Mouse (Mus musculus): Measurements from ENCODE around the gene Nme2. TPM values are rescaled to one million over a fixed set of nuclear protein-coding genes. Genes with fewer than 3 reads are reported as not detected.
"Not testable (repeated sequence)": the region's sequence is repeated elsewhere in the genome, so short reads cannot be mapped to it uniquely, and the experiment has no call there.

The Nme2 gene
- polyA plus RNA-seq, 1 experiment from 2014 or later, result 85.2 TPM

DNA sequence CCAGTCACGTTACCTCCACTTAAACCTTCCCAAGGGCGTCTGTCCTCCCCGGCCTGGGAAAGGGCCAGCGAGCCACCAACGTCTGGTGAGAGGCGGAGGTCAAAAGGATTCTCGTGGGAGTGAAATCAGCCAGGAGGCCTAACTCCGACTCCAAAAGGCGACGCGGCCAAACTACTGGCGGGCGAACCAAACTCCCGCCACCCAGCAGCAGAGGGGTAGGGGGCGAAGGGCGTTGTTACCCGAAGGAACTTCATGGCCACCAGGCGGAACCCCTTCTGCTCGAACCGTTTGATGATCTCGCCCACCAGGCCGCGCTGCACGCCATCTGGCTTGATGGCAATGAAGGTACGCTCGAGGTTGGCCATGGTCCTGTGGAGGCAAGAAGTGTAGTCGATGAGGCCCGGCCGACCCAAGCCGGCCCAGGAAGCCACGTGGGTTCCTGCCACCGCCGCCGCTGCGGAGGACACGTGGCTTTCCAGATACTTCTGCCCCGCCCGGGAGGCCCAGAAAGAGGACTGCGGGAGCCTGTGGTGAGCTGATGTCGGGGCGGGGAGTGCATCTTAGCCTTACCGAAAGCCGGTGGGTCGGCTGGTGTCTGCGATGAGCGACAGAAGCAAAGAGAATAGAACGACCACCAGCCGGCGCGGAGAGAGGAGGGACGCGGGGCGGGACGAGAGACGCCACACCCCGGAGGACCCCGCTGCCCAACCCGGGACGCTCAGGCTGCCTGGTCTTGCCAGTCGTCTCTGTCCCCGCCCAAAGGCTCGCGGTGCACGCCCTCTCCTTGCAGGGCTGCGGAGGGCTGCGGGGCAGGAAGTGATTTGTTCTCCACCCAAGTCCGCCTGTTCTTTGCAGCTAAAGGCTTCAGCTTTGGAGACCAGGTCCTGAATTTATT lies 556 bp downstream of the Nme2 start:
- H3K4me2 ChIP-seq (ENCODE audit: low read depth, low read length), result peak overlapping the region; percentile 93
- H3K4me1 ChIP-seq (ENCODE audit: control insufficient read depth, insufficient read depth, low read length), result peaks cover 8% of the 10 kb centered on the region; the same call in 1 of the 2 replicates
- peak overlapping the region; percentile 76 for H3K27ac ChIP-seq (ENCODE audit: low read depth, low read length)
- H3K9me3 ChIP-seq (ENCODE audit: control insufficient read depth, low read length), result no peaks in the 10 kb centered on the region
- peak; percentile 96 for ATAC-seq (ENCODE audit: low read depth)
- under 1% methylated on average over 61 of the region's 67 CpGs for WGBS
- H3K36me3 ChIP-seq (ENCODE audit: control insufficient read depth, insufficient read depth, low read length), result peaks cover 28% of the 10 kb centered on the region
- peak overlapping the region; percentile 51 for H3K4me3 ChIP-seq (ENCODE audit: low read depth, low read length)
- H3K27me3 ChIP-seq (ENCODE audit: control insufficient read depth, insufficient read depth, low read length), result no peaks in the 10 kb centered on the region
- peak overlapping the region; percentile 56 for H3K9ac ChIP-seq (replicated peaks; ENCODE audit: low read depth, low read length)

DNA sequence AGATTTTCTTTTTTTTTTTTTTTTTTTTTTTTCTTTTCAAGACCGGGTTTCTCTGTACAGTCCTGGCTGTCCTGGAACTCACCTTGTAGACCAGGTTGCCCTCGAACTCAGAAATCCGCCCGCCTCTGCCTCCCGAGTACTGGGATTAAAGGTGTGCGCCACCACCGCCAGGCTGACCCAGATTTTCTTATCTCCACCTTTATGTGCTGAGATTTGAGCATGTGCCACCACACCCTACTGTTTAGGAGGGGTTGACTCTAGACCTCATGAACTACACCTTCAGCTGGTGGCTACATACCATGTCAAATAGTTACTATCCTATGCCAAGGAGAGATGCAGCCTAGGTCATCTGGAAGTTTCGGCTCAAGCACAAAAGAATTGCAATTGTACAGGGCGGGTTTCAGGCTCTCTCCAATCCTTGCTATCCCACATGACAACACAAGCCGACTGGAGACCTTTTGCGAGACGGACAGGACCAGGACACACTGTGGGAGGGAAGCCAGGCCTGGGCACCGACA lies 1.3 kb downstream of the Nme2 start:
- H3K9me3 ChIP-seq (ENCODE audit: control insufficient read depth, low read length), result no peaks in the 10 kb centered on the region
- WGBS, result 44% methylated on average over 13 of the region's 13 CpGs
- H3K27me3 ChIP-seq (ENCODE audit: control insufficient read depth, insufficient read depth, low read length), result no peaks in the 10 kb centered on the region
- peak; percentile 22; the same call in 1 of the 2 replicates for ATAC-seq (ENCODE audit: low read depth)
- peaks cover 8% of the 10 kb centered on the region; the same call in 1 of the 2 replicates for H3K4me1 ChIP-seq (ENCODE audit: control insufficient read depth, insufficient read depth, low read length)
- peaks cover 23% of the 10 kb centered on the region for H3K36me3 ChIP-seq (ENCODE audit: control insufficient read depth, insufficient read depth, low read length)
- H3K9ac ChIP-seq (replicated peaks; ENCODE audit: low read depth, low read length), result peak overlapping the region; percentile 56
- peak overlapping the region; percentile 51 for H3K4me3 ChIP-seq (ENCODE audit: low read depth, low read length)
- peak overlapping the region; percentile 76; the same call in 1 of the 2 replicates for H3K27ac ChIP-seq (ENCODE audit: low read depth, low read length)
- H3K4me2 ChIP-seq (ENCODE audit: low read depth, low read length), result peak overlapping the region; percentile 93

DNA sequence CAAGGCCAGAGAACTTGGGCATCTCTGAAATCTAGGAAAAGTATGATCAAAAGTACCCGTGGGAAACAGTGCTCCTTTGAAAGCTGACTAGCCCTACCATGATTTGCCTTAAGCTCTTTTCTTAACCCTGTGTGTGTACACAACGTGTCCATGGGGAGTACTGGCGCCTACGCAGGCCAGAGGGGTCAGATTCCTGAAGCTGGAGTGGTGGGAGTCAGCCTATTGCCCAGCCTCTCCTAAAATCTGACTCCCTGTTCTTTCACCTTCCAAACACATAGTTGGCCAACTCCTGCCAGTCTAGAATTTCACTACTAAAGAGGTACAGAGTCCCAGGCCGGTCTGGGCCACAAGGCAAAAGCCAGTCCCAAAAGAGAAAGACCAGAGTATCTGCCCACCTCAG lies 3.7 kb downstream of the Nme2 start:
- ATAC-seq (ENCODE audit: low read depth), result no peak
- H3K27me3 ChIP-seq (ENCODE audit: control insufficient read depth, insufficient read depth, low read length), result no peaks in the 10 kb centered on the region

GRCm38 (mm10) chr11:93950045-93950444 lies 6.0 kb downstream of the Nme2 start:
- H3K9me3 ChIP-seq (ENCODE audit: control insufficient read depth, low read length), result no peaks in the 10 kb centered on the region
- H3K4me3 ChIP-seq (ENCODE audit: low read depth, low read length), result no peak overlapping the region
- no peak overlapping the region for H3K9ac ChIP-seq (replicated peaks; ENCODE audit: low read depth, low read length)
- H3K36me3 ChIP-seq (ENCODE audit: control insufficient read depth, insufficient read depth, low read length), result peaks cover 5% of the 10 kb centered on the region; the same call in 1 of the 2 replicates
- WGBS, result 97% methylated on average over 1 of the region's 1 CpGs
- no peak overlapping the region for H3K4me2 ChIP-seq (ENCODE audit: low read depth, low read length)
- peaks cover 4% of the 10 kb centered on the region; the same call in 1 of the 2 replicates for H3K4me1 ChIP-seq (ENCODE audit: control insufficient read depth, insufficient read depth, low read length)
- no peak overlapping the region for H3K27ac ChIP-seq (ENCODE audit: low read depth, low read length)
- H3K27me3 ChIP-seq (ENCODE audit: control insufficient read depth, insufficient read depth, low read length), result no peaks in the 10 kb centered on the region
- ATAC-seq (ENCODE audit: low read depth), result no peak

More for the DNA sequence above, 3.7 kb downstream of the Nme2 start:
- WGBS, result 78% methylated on average over 5 of the region's 5 CpGs
- H3K27ac ChIP-seq (ENCODE audit: low read depth, low read length), result no peak overlapping the region
- no peak overlapping the region for H3K4me2 ChIP-seq (ENCODE audit: low read depth, low read length)
- no peaks in the 10 kb centered on the region for H3K9me3 ChIP-seq (ENCODE audit: control insufficient read depth, low read length)
- H3K9ac ChIP-seq (replicated peaks; ENCODE audit: low read depth, low read length), result no peak overlapping the region
- peaks cover 5% of the 10 kb centered on the region; the same call in 1 of the 2 replicates for H3K36me3 ChIP-seq (ENCODE audit: control insufficient read depth, insufficient read depth, low read length)
- peaks cover 8% of the 10 kb centered on the region; the same call in 1 of the 2 replicates for H3K4me1 ChIP-seq (ENCODE audit: control insufficient read depth, insufficient read depth, low read length)
- no peak overlapping the region for H3K4me3 ChIP-seq (ENCODE audit: low read depth, low read length)

DNA sequence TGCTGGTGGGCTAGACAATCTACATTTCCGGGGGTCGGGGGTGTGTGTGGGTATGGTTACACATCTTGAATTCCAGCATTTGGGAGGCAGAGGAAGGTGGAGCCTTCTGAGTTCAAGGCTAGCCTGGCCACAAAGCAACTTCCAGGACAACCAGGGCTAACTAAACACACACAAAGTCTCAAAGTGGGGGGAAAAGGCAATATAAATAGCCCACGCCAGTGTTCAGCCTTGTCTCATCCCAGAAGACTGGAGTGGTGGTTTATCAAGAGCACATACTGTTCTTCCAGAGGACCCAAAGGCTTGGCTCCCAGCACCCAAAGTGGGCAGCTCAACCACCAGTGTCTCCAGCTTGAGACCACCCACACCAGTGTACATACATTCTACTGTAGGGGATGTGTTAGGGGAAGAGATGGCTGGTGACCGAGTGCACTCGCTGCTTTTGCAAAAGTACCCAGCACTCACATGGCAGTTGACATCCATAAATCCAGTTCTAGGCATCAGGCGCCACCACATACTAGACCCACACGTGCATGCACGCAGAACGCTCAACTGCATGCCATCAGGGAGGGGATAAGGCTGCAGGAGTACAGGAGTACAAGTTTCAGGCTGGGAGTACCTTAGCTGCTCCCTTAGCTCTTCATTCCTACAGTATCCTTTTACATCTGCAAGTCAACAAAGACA lies 7.0 kb downstream of the Nme2 start:
- peaks cover 5% of the 10 kb centered on the region; the same call in 1 of the 2 replicates for H3K36me3 ChIP-seq (ENCODE audit: control insufficient read depth, insufficient read depth, low read length)
- H3K4me3 ChIP-seq (ENCODE audit: low read depth, low read length), result no peak overlapping the region
- H3K4me1 ChIP-seq (ENCODE audit: control insufficient read depth, insufficient read depth, low read length), result no peaks in the 10 kb centered on the region
- no peak overlapping the region for H3K4me2 ChIP-seq (ENCODE audit: low read depth, low read length)
- 94% methylated on average over 9 of the region's 9 CpGs for WGBS
- H3K27ac ChIP-seq (ENCODE audit: low read depth, low read length), result no peak overlapping the region
- H3K27me3 ChIP-seq (ENCODE audit: control insufficient read depth, insufficient read depth, low read length), result no peaks in the 10 kb centered on the region
- no peaks in the 10 kb centered on the region for H3K9me3 ChIP-seq (ENCODE audit: control insufficient read depth, low read length)
- ATAC-seq (ENCODE audit: low read depth), result no peak
- H3K9ac ChIP-seq (replicated peaks; ENCODE audit: low read depth, low read length), result no peak overlapping the region

DNA sequence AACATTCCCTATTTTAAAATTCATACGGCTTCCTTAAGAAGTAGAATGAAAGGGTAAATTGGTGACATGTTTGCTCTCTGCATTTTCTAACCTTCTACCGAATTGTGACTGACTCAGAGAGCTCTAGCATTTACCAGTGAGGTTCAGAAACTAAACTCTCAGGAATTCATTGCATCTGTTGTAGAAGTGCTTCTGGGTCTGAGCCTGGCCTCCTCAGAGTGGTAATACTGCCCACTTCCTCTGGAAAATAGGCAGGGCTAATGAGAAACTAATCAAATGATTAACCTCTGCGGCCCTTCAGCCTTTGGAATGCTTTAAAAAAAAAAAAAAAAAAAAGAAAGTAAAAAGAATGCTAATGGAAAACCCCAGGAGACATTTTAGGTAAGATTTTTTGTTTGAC lies 11.1 kb downstream of the Nme2 start:
- WGBS, result 71% methylated on average over 3 of the region's 3 CpGs
- H3K9ac ChIP-seq (replicated peaks; ENCODE audit: low read depth, low read length), result no peak overlapping the region
- no peak overlapping the region for H3K4me3 ChIP-seq (ENCODE audit: low read depth, low read length)
- H3K27me3 ChIP-seq (ENCODE audit: control insufficient read depth, insufficient read depth, low read length), result no peaks in the 10 kb centered on the region
- H3K9me3 ChIP-seq (ENCODE audit: control insufficient read depth, low read length), result no peaks in the 10 kb centered on the region
- no peaks in the 10 kb centered on the region for H3K4me1 ChIP-seq (ENCODE audit: control insufficient read depth, insufficient read depth, low read length)
- ATAC-seq (ENCODE audit: low read depth), result no peak
- peaks cover 3% of the 10 kb centered on the region for H3K36me3 ChIP-seq (ENCODE audit: control insufficient read depth, insufficient read depth, low read length)
- H3K4me2 ChIP-seq (ENCODE audit: low read depth, low read length), result no peak overlapping the region
- H3K27ac ChIP-seq (ENCODE audit: low read depth, low read length), result no peak overlapping the region

- no peaks in the 10 kb centered on the region for H3K9me3 ChIP-seq (ENCODE audit: control insufficient read depth, low read length)
- H3K36me3 ChIP-seq (ENCODE audit: control insufficient read depth, insufficient read depth, low read length), result peaks cover 23% of the 10 kb centered on the region
- H3K4me3 ChIP-seq (ENCODE audit: low read depth, low read length), result no peak overlapping the region
- no peak for ATAC-seq (ENCODE audit: low read depth)
- H3K9ac ChIP-seq (replicated peaks; ENCODE audit: low read depth, low read length), result no peak overlapping the region
- no peaks in the 10 kb centered on the region for H3K4me1 ChIP-seq (ENCODE audit: control insufficient read depth, insufficient read depth, low read length)
- no peak overlapping the region for H3K4me2 ChIP-seq (ENCODE audit: low read depth, low read length)
- H3K27me3 ChIP-seq (ENCODE audit: control insufficient read depth, insufficient read depth, low read length), result no peaks in the 10 kb centered on the region
- H3K27ac ChIP-seq (ENCODE audit: low read depth, low read length), result no peak overlapping the region
- 91% methylated on average over 2 of the region's 2 CpGs for WGBS
Measured at GRCm38 (mm10) chr11:93940906-93941305, 15.2 kb downstream of the Nme2 start.

- Histone ChIP-seq H3K4me3 (ENCODE audit: low read depth, low read length) (no peak overlapping the region), H3K27me3 (ENCODE audit: control insufficient read depth, insufficient read depth, low read length) (no peaks in the 10 kb centered on the region), H3K4me2 (ENCODE audit: low read depth, low read length) (no peak overlapping the region), H3K9ac (replicated peaks; ENCODE audit: low read depth, low read length) (no peak overlapping the region), H3K36me3 (ENCODE audit: control insufficient read depth, insufficient read depth, low read length) (peaks cover 40% of the 10 kb centered on the region), H3K27ac (ENCODE audit: low read depth, low read length) (no peak overlapping the region), H3K9me3 (ENCODE audit: control insufficient read depth, low read length) (no peaks in the 10 kb centered on the region), H3K4me1 (ENCODE audit: control insufficient read depth, insufficient read depth, low read length) (no peaks in the 10 kb centered on the region)
- no peak for ATAC-seq (ENCODE audit: low read depth)
Measured at GRCm38 (mm10) chr11:93929106-93929505, 27.0 kb downstream of the Nme2 start.

DNA sequence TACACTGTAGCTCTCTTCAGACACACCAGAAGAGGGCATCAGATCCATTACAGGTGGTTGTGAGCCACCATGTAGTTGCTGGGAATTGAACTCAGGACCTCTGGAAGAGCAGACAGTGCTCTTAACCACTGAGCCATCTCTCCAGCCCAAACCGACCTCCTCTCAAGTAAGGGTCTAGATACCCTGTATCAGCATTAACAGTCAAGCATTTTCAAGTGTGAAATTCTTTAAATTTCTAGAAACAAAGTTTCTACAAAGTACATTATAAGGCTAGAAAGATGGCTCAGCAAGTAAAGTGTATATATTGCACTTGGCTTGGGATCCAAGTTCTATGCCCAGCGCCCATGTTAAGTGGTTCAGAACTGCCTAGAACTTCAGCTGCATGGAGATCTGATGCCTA lies 41.0 kb downstream of the Nme2 start:
- WGBS, result 97% methylated on average over 2 of the region's 2 CpGs
- not testable (repeated sequence) for H3K4me1 ChIP-seq (ENCODE audit: control insufficient read depth, insufficient read depth, low read length); H3K4me2 ChIP-seq (ENCODE audit: low read depth, low read length); H3K4me3 ChIP-seq (ENCODE audit: low read depth, low read length); H3K27me3 ChIP-seq (ENCODE audit: control insufficient read depth, insufficient read depth, low read length); H3K27ac ChIP-seq (ENCODE audit: low read depth, low read length); H3K9ac ChIP-seq (replicated peaks; ENCODE audit: low read depth, low read length); ATAC-seq (ENCODE audit: low read depth); H3K9me3 ChIP-seq (ENCODE audit: control insufficient read depth, low read length)
- peaks cover 39% of the 10 kb centered on the region for H3K36me3 ChIP-seq (ENCODE audit: control insufficient read depth, insufficient read depth, low read length)

Measured in neural tube, embryonic 14.5 days (tissue).